Mouse (Mus musculus): ENCODE measurements around the gene Zfp428. TPM values are rescaled to one million over a fixed set of nuclear protein-coding genes. Genes with fewer than 3 reads are reported as not detected.

Gene Zfp428
- total and polyA plus RNA-seq, 3 experiments = 12.4 to 16.4 TPM; not detected in 1

DNA sequence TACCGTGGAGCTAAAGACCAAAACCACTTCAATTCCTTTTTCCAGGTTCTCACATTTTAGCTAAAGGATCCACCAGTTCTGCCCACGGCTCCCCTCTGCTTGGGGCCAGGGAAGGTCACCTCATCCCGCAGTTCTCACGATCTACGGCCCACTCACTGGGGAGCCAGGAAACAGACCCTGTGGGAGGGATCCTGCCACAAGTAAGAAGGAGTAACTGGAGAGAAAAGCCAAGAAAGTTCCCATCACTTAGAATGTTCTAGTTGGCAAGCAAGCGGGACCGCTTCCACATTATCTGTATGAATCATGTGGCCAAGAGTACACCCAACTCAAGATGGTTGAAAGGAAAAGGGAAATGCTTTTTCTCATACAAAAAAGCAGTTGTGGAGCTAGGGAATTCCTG lies 29.9 kb upstream of the Zfp428 start:
- H3K27me3 ChIP-seq (ENCODE audit: control insufficient read depth in 1 of 2, insufficient read depth in 2 of 2, low read length in 2 of 2) = no peaks in the 10 kb centered on the region
- no peak for DNase-seq (ENCODE audit: low read depth, low spot score)
- no peak for TF ChIP-seq POLR2A (IDR thresholded peaks at IDR 0.05; ENCODE audit: control insufficient read depth in 1 of 2, insufficient read depth in 1 of 2, low read depth in 1 of 2, low read length in 2 of 2, poor library complexity in 1 of 2)
- TF ChIP-seq ZMIZ1 (IDR thresholded peaks at IDR 0.05; ENCODE audit: low read depth, low read length) = no peak
- no peak for TF ChIP-seq CTCF (IDR thresholded peaks at IDR 0.05 in 2 of 3, conservative IDR thresholded peaks at IDR 0.05 in 1 of 3; ENCODE audit: control insufficient read depth in 1 of 3, insufficient read depth in 1 of 3, low read depth in 2 of 3, low read length in 3 of 3, poor library complexity in 1 of 3, severe bottlenecking in 1 of 3)
- H3K4me1 ChIP-seq (ENCODE audit: control insufficient read depth in 1 of 2, insufficient read depth in 2 of 2, low read length in 2 of 2) = no peaks in the 10 kb centered on the region; a peak in 2 of 4 replicates
- H3K9ac ChIP-seq (ENCODE audit: control insufficient read depth, low read depth, low read length, poor library complexity, severe bottlenecking) = no peak overlapping the region
- H3K79me2 ChIP-seq (ENCODE audit: control insufficient read depth, insufficient read depth, low read length, poor library complexity) = no peaks in the 10 kb centered on the region
- no peak overlapping the region for H3K4me3 ChIP-seq (ENCODE audit: control insufficient read depth in 1 of 2, insufficient read depth in 1 of 2, low read depth in 2 of 2, low read length in 2 of 2)
- no peaks in the 10 kb centered on the region for H3K9me3 ChIP-seq (replicated peaks; ENCODE audit: insufficient read depth, low read length)
- no peaks in the 10 kb centered on the region for H3K36me3 ChIP-seq (ENCODE audit: control insufficient read depth in 1 of 2, insufficient read depth in 2 of 2, low read length in 2 of 2)
- H3K27ac ChIP-seq (ENCODE audit: control insufficient read depth, low read depth, low read length) = no peak overlapping the region

DNA sequence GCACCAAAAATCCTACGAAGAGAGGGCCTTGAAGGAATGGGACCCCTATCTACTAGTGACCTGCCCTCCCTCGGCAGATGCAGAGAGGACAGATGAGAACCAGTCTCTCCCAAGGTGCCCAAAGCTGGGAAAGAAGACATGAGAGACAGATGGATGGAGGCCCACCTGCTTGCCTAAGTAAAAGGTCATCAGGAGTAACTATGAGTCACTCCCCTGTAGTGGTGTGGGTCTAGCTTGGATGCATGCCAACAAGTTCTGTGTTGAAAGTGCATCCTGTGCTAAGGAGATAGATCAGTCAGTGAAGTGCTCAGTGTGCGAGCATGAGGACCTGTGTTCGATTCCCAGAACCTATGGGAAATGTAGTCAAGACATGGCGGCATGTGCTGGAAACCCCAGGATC lies 27.9 kb upstream of the Zfp428 start:
- Histone ChIP-seq H3K9me3 (replicated peaks; ENCODE audit: insufficient read depth, low read length) (no peaks in the 10 kb centered on the region), H3K27ac (ENCODE audit: control insufficient read depth, low read depth, low read length) (no peak overlapping the region), H3K79me2 (ENCODE audit: control insufficient read depth, insufficient read depth, low read length, poor library complexity) (no peaks in the 10 kb centered on the region), H3K9ac (ENCODE audit: control insufficient read depth, low read depth, low read length, poor library complexity, severe bottlenecking) (no peak overlapping the region), H3K27me3 (ENCODE audit: control insufficient read depth in 1 of 2, insufficient read depth in 2 of 2, low read length in 2 of 2) (peaks cover 0 to 1% of the 10 kb centered on the region in 2 experiments; a peak in 1 of 4 replicates), H3K36me3 (ENCODE audit: control insufficient read depth in 1 of 2, insufficient read depth in 2 of 2, low read length in 2 of 2) (no peaks in the 10 kb centered on the region), H3K4me1 (ENCODE audit: control insufficient read depth in 1 of 2, insufficient read depth in 2 of 2, low read length in 2 of 2) (no peaks in the 10 kb centered on the region; a peak in 2 of 4 replicates), H3K4me3 (ENCODE audit: control insufficient read depth in 1 of 2, insufficient read depth in 1 of 2, low read depth in 2 of 2, low read length in 2 of 2) (no peak overlapping the region)
- DNase-seq (ENCODE audit: low read depth, low spot score) = no peak
- TF ChIP-seq MAFK (IDR thresholded peaks at IDR 0.05; ENCODE audit: borderline replicate concordance, low read depth, low read length) (no peak), MXI1 (IDR thresholded peaks at IDR 0.05; ENCODE audit: low read depth, low read length) (no peak), POLR2AphosphoS2 (IDR thresholded peaks at IDR 0.05; ENCODE audit: low read length) (no peak), ZNF384 (IDR thresholded peaks at IDR 0.05; ENCODE audit: low read depth, low read length) (no peak), TAL1 (IDR thresholded peaks at IDR 0.05; ENCODE audit: low read length) (no peak), UBTF (IDR thresholded peaks at IDR 0.05; ENCODE audit: borderline replicate concordance, insufficient read depth, low read depth, low read length) (no peak), POLR2A (IDR thresholded peaks at IDR 0.05; ENCODE audit: control insufficient read depth in 1 of 2, insufficient read depth in 1 of 2, low read depth in 1 of 2, low read length in 2 of 2, poor library complexity in 1 of 2) (no peak), MYB (IDR thresholded peaks at IDR 0.05; ENCODE audit: low read depth, low read length) (no peak), POLR2AphosphoS5 (IDR thresholded peaks at IDR 0.05; ENCODE audit: borderline replicate concordance, low read depth, low read length) (no peak), SIN3A (IDR thresholded peaks at IDR 0.05; ENCODE audit: low read length) (no peak), EP300 (IDR thresholded peaks at IDR 0.05; ENCODE audit: low read depth in 1 of 2, low read length in 2 of 2) (no peak), MEF2A (IDR thresholded peaks at IDR 0.05; ENCODE audit: extremely low read depth, insufficient replicate concordance, low read depth, low read length, poor library complexity, severe bottlenecking) (no peak), CHD2 (IDR thresholded peaks at IDR 0.05; ENCODE audit: low read length) (no peak), NRF1 (IDR thresholded peaks at IDR 0.05; ENCODE audit: insufficient read depth, low read depth, low read length, poor library complexity, severe bottlenecking) (no peak), GABPA (IDR thresholded peaks at IDR 0.05; ENCODE audit: low read depth, low read length) (no peak), ETS1 (IDR thresholded peaks at IDR 0.05; ENCODE audit: low read depth, low read length) (no peak), GATA1 (IDR thresholded peaks at IDR 0.05; ENCODE audit: low read depth, low read length) (no peak), MYC (IDR thresholded peaks at IDR 0.05; ENCODE audit: low read depth, low read length) (no peak)
